Mouse (Mus musculus): ENCODE measurements at regions not wholly inside any gene's neighbourhood (a gene's known extent, or its start where the extent isn't known, plus 50 kb on each side); places are given as distances from the start of the nearest gene placed in this dataset.

GRCm38 (mm10) chr4:83931897-83932654 is 406.7 kb downstream of the Ccdc171 start:
- Histone ChIP-seq H3K4me1 (ENCODE audit: insufficient read depth, low read length) (no peaks in the 10 kb centered on the region), H3K4me3 (ENCODE audit: low read depth, low read length) (no peak overlapping the region), H3K4me2 (ENCODE audit: low read depth, low read length, poor library complexity, severe bottlenecking) (no peak overlapping the region), H3K9ac (replicated peaks; ENCODE audit: low read length, poor library complexity, severe bottlenecking) (no peak overlapping the region), H3K27me3 (ENCODE audit: insufficient read depth, low read length) (no peaks in the 10 kb centered on the region; the same call in 1 of the 2 replicates), H3K9me3 (ENCODE audit: low read length) (no peaks in the 10 kb centered on the region), H3K36me3 (ENCODE audit: insufficient read depth, low read length) (no peaks in the 10 kb centered on the region), H3K27ac (ENCODE audit: low read depth, low read length) (no peak overlapping the region)
- 72% methylated on average over 8 of the region's 8 CpGs for WGBS
- DNase-seq (ENCODE audit: low spot score) (no peak), ATAC-seq (ENCODE audit: low FRiP score) (no peak)
- no peak for TF ChIP-seq CTCF (IDR thresholded peaks at IDR 0.05)

GRCm38 (mm10) chr4:83941693-83942092 is 416.3 kb downstream of the Ccdc171 start:
- Histone ChIP-seq H3K27ac (ENCODE audit: low read depth, low read length) (no peak overlapping the region), H3K9me3 (ENCODE audit: low read length) (no peaks in the 10 kb centered on the region), H3K36me3 (ENCODE audit: insufficient read depth, low read length) (no peaks in the 10 kb centered on the region), H3K4me3 (ENCODE audit: low read depth, low read length) (no peak overlapping the region), H3K9ac (replicated peaks; ENCODE audit: low read length, poor library complexity, severe bottlenecking) (no peak overlapping the region), H3K27me3 (ENCODE audit: insufficient read depth, low read length) (no peaks in the 10 kb centered on the region), H3K4me2 (ENCODE audit: low read depth, low read length, poor library complexity, severe bottlenecking) (no peak overlapping the region), H3K4me1 (ENCODE audit: insufficient read depth, low read length) (no peaks in the 10 kb centered on the region)
- 86% methylated on average over 9 of the region's 9 CpGs for WGBS
- DNase-seq (ENCODE audit: low spot score) (no peak), ATAC-seq (ENCODE audit: low FRiP score) (no peak)
- no peak for TF ChIP-seq CTCF (IDR thresholded peaks at IDR 0.05)

DNA sequence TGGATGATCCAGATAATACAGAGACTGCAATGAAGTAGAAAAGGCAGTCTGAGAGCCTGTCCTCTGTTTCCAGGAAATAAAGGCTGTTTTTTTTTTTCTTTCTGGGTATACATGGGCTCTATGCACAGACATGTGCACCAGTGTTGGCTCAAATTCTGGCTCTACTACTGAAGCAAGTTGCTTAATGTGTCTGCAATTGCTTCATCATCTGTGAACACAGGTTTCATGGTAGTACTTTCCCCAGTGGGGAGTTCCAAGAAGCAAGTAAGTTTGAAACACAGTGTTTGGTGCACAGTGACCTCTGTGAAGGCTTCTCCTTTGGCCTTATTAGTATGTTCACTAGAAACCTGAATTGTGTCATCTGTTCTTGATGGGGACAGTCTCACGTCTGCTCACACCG is 424.3 kb downstream of the Ccdc171 start:
- Histone ChIP-seq H3K27ac (ENCODE audit: low read depth, low read length) (no peak overlapping the region), H3K9ac (replicated peaks; ENCODE audit: low read length, poor library complexity, severe bottlenecking) (no peak overlapping the region), H3K9me3 (ENCODE audit: low read length) (no peaks in the 10 kb centered on the region), H3K27me3 (ENCODE audit: insufficient read depth, low read length) (no peaks in the 10 kb centered on the region), H3K36me3 (ENCODE audit: insufficient read depth, low read length) (no peaks in the 10 kb centered on the region), H3K4me3 (ENCODE audit: low read depth, low read length) (no peak overlapping the region), H3K4me1 (ENCODE audit: insufficient read depth, low read length) (no peaks in the 10 kb centered on the region), H3K4me2 (ENCODE audit: low read depth, low read length, poor library complexity, severe bottlenecking) (no peak overlapping the region)
- DNase-seq (ENCODE audit: low spot score) (no peak), ATAC-seq (ENCODE audit: low FRiP score) (no peak)
- no peak for TF ChIP-seq CTCF (IDR thresholded peaks at IDR 0.05)
- 95% methylated on average over 2 of the region's 2 CpGs for WGBS

DNA sequence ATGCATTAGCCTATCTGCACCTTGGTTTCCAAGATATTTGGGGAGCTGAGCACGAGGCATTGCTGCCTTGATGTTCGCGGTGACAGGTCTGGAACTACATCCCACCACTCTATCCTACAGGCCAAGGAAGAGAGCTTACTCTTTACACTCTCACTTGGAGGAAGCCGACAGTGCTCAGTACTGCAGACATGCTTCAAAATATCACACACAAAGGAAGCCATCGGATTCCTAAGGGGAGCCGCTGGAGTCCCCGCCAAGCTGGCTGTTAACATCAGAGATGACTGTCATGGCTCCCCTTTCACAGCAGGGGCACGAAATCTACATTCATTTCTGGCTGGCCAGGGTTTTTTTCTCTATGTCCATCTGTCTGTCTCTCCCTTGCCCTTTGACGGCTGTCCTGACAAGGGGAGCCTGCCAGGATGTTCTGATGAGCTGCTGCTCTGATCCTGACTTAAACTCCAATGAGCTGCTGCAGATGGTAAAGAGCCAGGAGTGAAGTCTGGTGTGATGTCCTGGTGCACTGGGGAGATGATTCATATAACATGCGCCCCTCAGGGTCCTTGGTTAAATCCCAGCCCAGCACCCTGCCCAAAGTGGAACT is 425.6 kb downstream of the Ccdc171 start:
- TF ChIP-seq CTCF (IDR thresholded peaks at IDR 0.05) = no peak
- no peaks in the 10 kb centered on the region for H3K36me3 ChIP-seq (ENCODE audit: insufficient read depth, low read length)
- H3K4me2 ChIP-seq (ENCODE audit: low read depth, low read length, poor library complexity, severe bottlenecking) = no peak overlapping the region
- H3K9me3 ChIP-seq (ENCODE audit: low read length) = no peaks in the 10 kb centered on the region
- no peaks in the 10 kb centered on the region for H3K4me1 ChIP-seq (ENCODE audit: insufficient read depth, low read length)
- 66% methylated on average over 10 of the region's 10 CpGs for WGBS
- no peak overlapping the region for H3K4me3 ChIP-seq (ENCODE audit: low read depth, low read length)
- no peak overlapping the region for H3K27ac ChIP-seq (ENCODE audit: low read depth, low read length)
- H3K9ac ChIP-seq (replicated peaks; ENCODE audit: low read length, poor library complexity, severe bottlenecking) = no peak overlapping the region
- DNase-seq (ENCODE audit: low spot score) (no peak), ATAC-seq (ENCODE audit: low FRiP score) (no peak)
- H3K27me3 ChIP-seq (ENCODE audit: insufficient read depth, low read length) = no peaks in the 10 kb centered on the region

DNA sequence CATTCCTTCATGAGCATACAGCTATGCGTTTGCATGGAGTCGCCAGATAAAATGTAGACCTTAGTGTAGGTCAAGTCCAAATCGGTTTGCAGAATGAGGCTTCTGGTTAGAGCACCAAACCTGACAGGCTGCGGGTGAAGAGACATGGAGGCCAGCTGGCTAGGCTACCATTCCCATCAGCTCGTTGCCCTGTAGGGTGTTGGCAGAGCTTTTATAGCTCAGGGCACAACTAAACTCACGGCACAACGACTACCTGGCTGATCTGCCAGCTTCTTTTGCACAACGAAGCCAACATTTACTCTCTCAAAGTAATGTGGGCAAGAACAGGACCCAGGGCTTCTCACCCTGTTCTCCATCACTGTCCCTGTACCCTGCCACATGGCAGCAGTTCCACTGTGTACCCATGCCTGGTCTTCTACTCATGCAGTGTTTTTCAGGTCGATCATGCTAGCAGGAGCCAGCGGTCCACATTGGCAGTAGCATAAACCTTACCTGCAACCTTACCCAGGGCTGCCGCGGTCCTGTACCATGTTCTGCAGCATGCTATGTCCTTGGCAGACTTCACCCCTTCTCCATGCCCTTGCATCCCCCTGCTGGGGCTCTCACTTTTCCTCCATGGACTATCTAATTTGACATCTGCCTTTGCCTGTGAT is 431.0 kb downstream of the Ccdc171 start:
- Histone ChIP-seq H3K36me3 (ENCODE audit: insufficient read depth, low read length) (no peaks in the 10 kb centered on the region), H3K4me1 (ENCODE audit: insufficient read depth, low read length) (no peaks in the 10 kb centered on the region), H3K4me3 (ENCODE audit: low read depth, low read length) (no peak overlapping the region), H3K27me3 (ENCODE audit: insufficient read depth, low read length) (no peaks in the 10 kb centered on the region), H3K4me2 (ENCODE audit: low read depth, low read length, poor library complexity, severe bottlenecking) (no peak overlapping the region), H3K27ac (ENCODE audit: low read depth, low read length) (no peak overlapping the region), H3K9ac (replicated peaks; ENCODE audit: low read length, poor library complexity, severe bottlenecking) (no peak overlapping the region), H3K9me3 (ENCODE audit: low read length) (no peaks in the 10 kb centered on the region)
- no peak for ATAC-seq (ENCODE audit: low FRiP score)
- TF ChIP-seq CTCF (IDR thresholded peaks at IDR 0.05) = no peak
- no peak for DNase-seq (ENCODE audit: low spot score)
- 93% methylated on average over 12 of the region's 12 CpGs for WGBS

DNA sequence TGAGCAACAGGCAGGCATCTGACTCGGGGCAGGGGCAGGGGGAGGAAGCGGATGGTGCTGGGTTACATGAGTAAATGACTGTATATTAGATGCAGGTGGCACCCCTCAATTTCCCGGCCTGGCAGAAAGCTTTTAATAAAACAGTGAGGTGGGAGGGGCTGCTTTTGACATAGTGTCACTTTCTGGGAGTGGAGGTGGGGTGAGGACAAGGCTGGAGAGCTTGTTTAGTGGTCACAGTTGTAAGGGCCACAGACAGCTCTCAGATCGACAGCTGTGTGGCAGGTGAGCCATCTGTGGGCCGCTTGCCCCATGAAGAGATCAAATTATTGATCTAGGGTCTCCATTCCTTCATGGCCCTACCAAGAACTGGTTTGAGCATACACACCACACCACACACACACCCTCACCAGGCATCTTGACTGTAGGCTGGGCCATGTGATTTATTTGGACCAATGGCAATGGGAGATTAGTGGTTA is 431.9 kb downstream of the Ccdc171 start:
- Histone ChIP-seq H3K9me3 (ENCODE audit: low read length) (no peaks in the 10 kb centered on the region), H3K4me3 (ENCODE audit: low read depth, low read length) (no peak overlapping the region), H3K27me3 (ENCODE audit: insufficient read depth, low read length) (no peaks in the 10 kb centered on the region), H3K4me2 (ENCODE audit: low read depth, low read length, poor library complexity, severe bottlenecking) (no peak overlapping the region), H3K9ac (replicated peaks; ENCODE audit: low read length, poor library complexity, severe bottlenecking) (no peak overlapping the region), H3K36me3 (ENCODE audit: insufficient read depth, low read length) (no peaks in the 10 kb centered on the region), H3K4me1 (ENCODE audit: insufficient read depth, low read length) (no peaks in the 10 kb centered on the region), H3K27ac (ENCODE audit: low read depth, low read length) (no peak overlapping the region)
- WGBS = 85% methylated on average over 5 of the region's 5 CpGs
- DNase-seq (ENCODE audit: low spot score) (no peak), ATAC-seq (ENCODE audit: low FRiP score) (no peak)
- no peak for TF ChIP-seq CTCF (IDR thresholded peaks at IDR 0.05)

All from midbrain, postnatal 0 days (tissue).